Mouse (Mus musculus): ENCODE data around the gene Ubb.

The Ubb gene

DNA sequence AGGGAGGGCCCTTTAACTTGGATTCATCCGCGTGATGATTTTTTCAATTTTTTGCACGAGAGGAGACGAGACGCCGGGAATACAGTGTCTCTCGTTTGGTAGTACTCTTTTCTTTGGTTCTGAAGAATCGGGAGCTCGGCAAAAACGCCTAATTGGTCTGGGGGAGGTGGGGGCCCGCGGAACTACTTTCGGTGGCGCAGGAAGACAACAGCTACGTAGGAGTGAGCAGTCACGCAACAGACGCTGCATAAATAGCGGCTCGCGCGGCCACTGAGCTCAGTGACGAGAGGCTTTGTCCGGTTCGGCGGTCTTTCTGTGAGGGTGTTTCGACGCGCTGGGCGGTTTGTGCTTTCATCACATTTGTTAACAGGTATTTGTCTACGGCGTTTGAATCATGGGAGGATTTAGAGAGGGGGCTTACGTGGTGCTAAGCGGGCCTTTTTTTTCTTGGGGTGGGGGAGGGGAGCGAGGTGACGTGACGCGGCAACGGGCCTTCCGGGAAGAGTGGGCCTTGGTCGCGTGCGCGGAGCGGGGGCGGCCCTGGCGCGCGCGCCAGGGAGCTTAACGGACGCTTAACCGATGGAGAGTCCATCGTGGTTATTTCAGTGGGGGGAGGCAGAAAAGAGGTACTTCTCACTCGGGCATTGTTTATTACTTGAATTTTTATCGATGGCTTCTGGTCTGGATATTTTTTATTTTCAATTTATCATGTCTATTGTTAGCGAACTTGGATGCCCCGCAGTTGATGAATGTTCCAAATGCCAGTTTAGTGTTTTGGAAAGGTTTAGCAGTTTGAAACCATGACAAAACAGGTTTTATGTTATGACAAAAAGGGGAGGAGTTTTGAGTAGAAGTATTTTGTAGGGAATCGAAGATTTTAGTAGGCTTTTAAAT is 502 bp downstream of the Ubb start:
- in situ Hi-C loops (cut with MboI, MseI): no loop called here

DNA sequence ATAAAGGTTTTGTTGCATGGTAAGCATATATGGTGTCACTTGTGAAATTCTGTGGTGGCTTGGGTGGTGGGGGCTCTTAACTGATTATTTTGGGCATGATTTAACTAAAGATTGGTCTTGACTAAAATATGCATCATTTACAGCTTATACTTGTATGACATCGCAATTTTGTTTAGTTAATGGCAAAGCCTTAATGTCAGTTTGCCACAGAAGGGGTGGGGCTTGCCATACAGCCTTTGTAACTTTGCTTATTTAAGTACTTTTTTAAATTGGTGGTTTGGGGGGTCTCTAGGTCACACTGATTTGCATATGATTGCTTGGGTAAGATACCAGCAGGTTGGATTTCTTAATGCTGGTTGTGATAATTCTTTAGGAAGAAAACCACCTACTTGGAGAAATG is 2.2 kb downstream of the Ubb start:
- in situ Hi-C loops (cut with MboI, MseI): no loop called here

DNA sequence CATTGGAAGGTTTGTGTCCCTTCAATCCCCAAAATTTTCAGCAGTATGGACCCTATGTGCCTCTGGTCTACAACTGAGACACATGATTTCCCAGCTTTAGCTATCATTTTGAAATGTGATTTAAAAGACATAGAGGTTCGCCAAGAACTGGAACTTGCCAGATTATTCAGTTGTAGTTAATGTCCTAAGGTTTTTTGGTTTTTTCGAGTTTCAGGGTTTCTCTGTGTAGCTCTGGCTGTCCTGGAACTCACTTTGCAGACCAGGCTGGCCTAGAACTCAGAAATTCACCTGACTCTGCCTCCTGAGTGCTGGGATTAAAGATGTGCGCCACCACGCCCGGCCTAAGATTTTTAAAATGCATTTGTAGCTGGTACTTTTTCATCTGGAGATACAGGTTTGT is 2.7 kb downstream of the Ubb start:
- in situ Hi-C loops (cut with MboI, MseI): no loop called here

DNA sequence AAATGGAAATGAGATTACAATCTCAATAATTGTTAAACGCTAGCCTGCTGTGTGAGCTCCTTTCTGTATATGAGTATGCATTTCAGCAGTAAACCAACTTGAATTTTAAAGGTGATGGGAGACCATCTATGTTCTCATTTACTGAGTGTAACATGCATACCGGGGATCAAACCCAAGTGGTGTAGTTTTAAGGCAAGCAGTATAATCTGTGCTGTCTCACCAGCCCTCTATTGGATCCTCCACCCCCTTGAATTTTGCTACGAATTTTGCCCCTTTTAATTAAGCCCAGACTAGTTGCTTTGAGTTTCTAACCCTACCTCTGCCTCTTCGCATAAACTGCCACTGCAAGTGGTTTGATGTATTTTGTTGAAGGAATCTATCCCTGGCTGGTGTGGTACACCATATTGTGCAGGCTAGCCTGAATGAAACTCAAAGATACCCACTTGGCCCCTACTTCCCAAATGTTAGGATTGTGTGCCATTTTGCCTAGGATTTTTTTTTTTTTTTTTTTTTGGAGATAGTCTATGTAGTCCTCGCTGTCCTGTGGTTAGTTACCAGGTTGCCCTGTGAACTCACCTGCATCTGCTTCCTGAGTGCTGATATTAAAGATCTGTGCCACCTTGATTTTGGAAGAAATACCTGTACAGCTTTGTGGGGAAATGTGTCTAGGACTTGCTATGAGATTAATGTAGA is 3.3 kb downstream of the Ubb start:
- in situ Hi-C loops (cut with MboI, MseI): no loop called here

DNA sequence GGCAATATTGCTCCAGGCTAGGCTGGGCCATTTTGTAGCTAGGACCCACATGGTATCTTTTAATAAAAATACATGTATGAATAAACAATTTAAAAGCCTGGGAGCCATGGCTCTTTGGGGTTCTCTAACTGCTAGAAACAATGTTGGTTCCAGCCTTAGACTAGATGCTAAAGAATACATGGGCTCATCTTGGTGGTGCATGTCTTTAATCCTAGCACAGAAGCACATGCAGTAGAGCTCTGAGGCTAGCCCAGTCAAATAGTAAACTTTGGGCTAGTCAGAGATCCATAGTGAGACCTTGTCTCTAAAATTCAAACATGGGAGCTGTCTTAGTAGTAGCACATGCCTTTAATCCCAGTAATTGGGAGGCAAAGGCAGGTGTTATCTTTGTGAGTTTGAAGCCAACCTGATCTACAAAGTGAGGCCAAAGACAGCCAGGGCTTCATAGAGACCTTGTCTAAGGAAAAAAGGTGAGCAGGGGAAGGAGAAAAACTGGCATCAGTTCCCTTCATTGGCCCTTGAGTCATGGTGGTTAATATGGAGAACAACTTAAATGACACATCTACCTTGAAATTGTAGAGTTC is 4.1 kb downstream of the Ubb start:
- in situ Hi-C loops (cut with MboI, MseI): no loop called here

DNA sequence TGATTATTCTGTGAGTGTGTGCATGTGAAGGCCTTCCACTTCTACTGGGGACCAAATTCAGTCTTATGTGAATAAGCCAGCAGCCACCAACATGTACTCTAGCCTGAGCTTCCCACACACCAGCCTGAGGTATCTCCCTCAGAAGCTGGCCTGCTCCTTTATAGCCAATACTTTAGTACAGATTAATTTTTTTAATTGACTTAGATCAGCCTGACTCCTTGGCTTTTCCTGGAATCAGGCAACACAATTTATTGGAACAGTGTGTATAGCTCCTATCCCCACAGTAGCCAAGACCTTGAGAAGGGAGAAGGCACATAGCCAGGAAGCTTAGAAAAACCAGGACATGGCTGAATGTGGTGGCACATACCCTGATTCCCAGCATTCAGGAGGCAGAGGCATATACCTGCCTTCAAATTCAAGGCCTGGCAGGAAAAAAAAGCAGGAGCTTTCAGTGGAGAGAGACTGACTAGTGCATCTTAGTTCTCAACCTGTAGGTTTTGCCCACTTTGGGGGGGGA is 5.0 kb downstream of the Ubb start:
- in situ Hi-C loops (cut with MboI, MseI): no loop called here

DNA sequence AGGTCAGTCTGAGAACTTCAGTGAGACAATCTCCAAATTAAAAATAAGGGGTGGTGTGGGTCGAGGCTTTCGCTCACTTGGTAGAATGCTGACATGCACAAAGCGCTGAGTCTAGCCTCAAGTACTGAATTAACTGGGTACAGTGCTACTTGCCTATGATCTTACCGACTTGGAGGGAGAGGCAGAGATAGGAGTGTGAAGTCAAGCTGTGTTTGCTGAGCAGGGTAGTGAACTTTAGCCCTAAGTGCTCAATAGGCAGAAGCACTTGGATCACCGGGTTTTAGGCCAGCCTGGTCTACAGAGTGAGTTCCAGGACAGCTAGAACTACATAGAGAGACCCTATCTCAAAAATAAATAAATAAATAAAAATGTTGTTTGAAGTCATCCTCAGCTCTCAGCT is 6.2 kb downstream of the Ubb start:
- in situ Hi-C loops (cut with MboI, MseI): no loop called here

DNA sequence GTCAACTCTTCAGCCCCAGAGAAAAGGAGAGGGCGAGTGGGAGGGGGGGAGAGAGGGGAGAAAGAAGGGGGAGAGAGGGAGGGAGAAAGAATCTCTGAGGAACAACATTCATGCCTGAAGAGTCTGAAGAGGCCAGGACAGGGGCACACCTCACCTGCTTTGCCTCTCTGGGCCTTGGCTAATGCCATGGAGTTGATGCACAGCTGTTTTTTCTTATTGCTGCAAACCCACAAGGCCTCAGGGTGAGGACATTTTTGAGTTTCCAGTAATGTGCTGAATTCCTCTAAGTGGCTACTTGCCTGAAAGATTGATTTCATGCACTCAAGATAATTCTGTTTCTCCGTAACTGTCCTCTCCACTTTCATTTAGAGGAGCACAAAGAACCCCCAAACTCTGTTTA is 7.2 kb downstream of the Ubb start:
- in situ Hi-C loops (cut with MboI, MseI): no loop called here

DNA sequence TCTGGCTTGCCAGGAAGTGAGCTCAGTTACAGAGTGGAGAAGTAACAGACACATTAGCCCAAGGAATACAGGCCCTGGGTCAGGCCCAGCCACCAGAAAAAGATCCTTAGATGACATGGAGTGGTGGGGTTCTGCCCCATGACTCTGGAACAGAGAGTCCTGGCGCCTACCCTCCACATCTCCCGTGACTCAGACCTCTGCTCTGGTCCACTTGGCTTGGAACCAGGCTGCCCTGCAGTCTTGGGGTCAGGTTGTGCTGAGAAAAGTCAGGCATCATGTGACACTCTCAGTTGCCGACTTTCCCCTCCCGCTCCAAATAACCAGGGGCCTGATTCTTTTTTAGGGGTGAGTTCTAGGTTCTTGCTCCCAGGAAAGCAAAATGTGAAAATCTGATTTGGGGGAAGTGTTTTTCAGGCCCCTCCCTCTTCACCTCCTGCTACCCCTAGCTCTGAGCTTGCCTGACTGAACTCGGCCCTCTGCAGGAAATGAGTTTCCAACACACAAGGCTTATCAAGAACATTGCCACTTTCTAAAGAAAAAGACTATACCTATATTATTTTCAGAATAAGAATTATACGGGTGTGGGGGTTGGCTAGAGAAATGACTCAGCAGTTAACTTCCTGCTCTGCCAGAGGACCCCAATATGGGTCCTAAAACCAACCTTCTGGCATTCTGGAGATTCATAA is 8.1 kb downstream of the Ubb start:
- in situ Hi-C loops (cut with MboI, MseI): no loop called here

DNA sequence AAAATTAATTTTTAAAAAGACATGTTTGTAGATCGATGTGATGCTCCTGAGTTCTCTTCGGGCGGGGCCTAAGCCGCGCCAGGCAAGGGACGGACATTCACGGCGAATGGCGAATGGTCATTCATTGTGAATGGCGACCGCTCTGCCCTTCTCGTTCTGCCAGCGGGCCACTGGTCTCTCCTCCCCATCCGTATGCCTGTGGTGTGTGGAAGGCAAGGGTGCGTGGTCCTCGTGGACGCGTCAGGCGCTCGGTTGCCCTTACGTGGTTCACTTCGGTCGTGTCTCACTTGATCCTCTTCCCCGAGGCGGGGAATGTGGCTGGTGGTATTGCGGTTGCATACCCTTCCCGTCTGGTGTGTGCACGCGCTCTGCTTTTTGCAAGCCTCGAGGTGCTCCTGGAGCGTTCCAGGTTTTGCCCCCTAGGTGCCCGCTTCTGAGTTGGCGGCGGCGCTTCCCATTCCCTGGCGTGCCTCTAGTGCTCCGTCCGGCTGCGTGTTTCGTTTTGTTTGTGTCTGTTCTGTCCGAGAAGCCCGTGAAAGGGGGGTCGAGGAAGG is 9.6 kb downstream of the Ubb start:
- in situ Hi-C loops (cut with MboI, MseI): no loop called here

DNA sequence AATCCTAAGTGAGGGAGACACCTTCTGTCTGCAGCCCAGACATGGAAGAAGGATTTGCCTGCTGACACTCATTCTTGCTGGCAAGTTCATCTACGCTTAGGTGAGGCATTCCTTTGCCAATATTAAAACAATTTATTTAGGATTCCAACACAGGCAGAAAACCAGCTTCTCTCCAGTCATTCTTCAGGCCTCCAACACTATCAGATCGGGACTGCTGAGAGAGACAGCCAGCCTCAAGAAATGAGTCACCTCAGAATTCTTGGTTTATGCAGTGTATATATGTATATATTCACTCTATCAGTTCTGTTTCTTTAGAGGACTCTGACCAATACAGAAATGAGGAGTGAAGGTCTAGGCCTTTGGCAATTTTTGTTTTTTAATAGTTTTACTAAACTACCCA is 12.6 kb downstream of the Ubb start:
- in situ Hi-C loops (cut with MboI, MseI): no loop called here

DNA sequence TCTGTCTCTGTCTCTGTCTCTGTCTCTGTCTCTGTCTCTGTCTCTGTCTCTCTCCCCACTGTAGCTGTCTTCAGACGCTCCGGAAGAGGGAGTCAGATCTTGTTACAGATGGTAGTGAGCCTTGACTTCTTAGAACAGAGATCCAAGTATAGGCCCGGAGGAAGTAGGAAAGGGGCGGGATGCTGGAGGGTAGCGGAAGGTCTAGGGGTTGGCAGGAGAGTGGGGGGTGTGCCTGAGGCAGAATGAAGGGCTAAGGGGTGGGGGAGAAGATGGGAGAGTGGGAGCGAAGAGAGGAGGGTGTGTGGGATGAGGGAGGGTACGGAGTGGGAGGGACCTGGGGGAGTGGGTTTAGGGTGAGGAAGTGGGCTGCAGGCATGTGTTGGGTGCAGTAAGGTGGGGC is 14.8 kb downstream of the Ubb start:
- in situ Hi-C loops (cut with MboI, MseI): loop anchor here (5.0 kb wide), 1 partner anchor 37 kb away; no protein-coding TSS in a partner anchor

DNA sequence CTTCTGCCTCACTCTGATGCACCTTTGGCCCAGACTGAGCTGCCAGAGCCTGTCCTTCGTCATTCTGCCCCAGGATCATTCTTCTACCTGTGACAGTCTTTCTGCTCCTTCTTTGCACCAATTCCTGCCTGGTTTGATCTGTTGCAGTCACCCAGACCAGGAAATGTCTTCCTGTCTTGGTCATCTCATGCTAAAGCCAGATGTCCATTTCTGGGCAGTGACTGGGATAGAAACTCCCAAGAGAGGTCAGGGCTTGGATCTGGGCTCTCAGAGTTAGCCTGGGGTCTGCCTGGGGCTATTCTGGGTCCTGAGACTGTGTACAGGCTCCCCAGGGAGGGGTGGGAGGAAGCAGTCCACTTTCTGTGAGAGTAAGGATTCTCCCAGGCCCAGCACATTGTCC is 15.2 kb downstream of the Ubb start:
- in situ Hi-C loops (cut with MboI, MseI): loop anchor here (5.0 kb wide), 1 partner anchor 36 kb away; no protein-coding TSS in a partner anchor

DNA sequence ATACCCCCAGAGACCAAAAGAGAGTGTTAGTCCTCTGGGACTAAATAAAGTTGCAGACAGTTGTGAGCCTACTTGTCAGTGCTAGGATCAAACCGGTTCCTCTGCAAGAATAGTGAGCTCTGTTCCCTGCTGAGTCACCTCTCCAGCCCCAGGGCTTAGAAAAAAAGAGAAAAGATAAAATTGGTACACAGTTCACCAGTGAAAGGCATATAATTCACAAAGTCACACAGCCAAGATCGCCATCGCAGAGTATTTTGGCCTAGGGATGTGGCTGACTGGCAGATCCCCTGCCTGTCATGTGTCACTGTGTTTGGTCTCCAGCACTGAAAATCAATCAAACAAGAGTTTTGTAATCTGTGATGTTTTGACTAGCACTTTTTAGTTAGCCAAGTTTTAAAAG is 17.3 kb downstream of the Ubb start:
- in situ Hi-C loops (cut with MboI, MseI): loop anchor here (5.0 kb wide), 1 partner anchor 34 kb away; no protein-coding TSS in a partner anchor

DNA sequence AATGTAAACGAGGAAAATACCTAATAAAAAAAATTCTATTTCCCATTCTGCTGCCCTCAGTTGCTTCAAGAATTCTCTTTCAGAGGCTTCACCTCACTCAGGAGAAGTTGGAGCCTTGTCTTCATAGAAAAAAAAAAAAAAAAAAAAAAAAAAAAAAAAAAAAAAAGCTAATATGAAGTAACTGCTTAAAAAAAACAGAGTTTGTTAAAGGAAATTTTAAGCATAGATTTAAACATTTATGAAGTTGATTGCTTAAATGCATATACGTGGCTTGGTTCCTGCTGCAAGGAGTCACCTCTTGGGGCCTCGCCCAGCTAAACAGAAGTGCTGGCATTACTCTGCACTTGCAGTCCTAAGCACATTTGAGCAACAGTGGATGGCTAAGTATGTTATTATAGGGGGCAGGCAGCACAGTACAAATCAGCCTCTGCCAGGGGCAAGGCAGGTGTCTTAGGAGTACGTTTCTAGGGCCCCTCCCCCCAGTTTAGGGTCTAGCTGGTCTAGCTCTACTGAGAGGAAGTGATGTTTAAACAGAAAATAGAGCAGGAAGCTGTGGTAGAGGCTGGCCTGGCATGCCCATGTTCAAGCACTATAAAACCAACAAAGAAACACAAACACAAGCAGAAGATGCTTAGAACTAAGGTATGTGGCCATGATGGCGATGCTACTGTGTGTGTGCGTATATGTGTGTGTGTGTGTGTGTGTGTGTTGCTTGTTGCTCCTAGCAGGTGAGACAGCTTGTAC is 23.2 kb downstream of the Ubb start, which contains the start of gene Trpv2:
Gene Trpv2 (plus strand): TSS at position 528 of the 744 bp plus-strand sequence.
- in situ Hi-C loops (cut with MboI, MseI): no loop called here

DNA sequence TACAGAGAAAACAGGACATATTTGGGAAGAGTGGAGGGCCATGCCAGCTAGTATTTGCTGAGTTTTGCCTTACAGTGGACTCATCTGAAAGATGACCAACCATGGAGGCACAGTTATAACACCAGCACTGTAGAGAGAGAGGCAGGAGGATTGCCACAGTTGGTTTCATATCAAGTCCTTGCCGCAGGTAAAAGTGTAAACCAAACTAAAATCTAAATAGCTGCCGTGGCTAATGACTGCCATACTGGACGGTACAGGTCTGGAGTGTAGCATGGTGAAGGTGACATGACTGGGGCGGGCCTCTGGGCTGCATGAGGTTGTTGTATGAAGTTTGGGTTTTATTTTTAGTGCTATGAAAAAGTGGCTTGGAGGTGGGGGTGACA is 23.7 kb downstream of the Ubb start:
- in situ Hi-C loops (cut with MboI, MseI): no loop called here

DNA sequence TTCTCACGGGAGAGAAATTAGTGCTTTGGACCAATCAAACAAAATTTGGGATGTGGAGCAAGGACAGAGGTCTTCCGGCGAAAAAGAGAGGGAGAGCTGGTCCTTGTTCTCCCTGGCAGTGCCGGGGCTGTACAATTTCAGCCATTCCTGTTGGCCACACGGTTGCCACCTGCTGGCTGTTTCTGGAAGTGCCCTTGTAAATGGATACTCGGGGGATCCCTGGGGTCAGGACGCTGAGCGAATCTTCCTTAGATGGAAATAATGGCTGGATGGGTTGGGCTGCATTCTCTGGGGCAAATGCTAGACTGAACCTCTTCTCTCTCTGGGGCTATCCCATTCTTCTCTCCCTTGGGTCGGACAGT is 24.3 kb downstream of the Ubb start:
- in situ Hi-C loops (cut with MboI, MseI): no loop called here

DNA sequence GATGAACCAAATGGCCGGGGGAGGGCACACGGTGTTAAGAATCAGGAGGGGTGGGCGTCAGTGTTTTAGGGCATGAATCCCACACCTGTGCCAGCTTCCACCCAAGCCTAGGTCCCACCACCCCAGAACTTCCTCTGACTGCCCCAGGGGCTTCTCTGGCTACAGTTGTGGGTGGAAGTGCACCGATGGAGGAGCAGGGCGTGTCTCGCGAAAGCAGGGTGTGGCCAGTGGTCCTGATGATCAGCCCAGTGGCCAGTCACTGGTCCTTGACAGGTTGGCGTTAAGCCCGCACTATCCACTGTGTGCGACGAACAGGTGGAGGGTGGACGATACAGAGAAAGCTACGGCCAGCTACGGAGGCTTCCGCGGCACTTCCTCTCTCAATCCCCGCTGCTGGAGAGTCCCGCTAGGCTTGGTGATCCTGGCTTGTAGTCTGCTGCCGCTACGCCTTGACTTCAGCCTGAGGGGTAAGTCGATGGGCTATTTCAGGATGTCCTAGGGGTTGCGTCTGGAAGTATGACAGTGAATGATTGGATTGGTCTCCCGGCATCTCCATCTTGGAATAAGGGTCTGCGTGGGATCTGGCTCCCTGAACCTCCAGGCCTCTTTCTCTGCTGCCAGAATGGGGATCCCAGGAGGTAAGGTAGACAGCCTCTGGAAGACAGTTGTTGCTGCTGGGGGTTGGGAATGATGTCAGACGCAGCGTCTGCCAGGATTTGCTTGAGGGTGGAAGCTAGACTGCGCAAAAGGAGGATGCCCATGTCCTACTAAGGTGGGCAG is 24.9 kb downstream of the Ubb start:
- in situ Hi-C loops (cut with MboI, MseI): no loop called here

DNA sequence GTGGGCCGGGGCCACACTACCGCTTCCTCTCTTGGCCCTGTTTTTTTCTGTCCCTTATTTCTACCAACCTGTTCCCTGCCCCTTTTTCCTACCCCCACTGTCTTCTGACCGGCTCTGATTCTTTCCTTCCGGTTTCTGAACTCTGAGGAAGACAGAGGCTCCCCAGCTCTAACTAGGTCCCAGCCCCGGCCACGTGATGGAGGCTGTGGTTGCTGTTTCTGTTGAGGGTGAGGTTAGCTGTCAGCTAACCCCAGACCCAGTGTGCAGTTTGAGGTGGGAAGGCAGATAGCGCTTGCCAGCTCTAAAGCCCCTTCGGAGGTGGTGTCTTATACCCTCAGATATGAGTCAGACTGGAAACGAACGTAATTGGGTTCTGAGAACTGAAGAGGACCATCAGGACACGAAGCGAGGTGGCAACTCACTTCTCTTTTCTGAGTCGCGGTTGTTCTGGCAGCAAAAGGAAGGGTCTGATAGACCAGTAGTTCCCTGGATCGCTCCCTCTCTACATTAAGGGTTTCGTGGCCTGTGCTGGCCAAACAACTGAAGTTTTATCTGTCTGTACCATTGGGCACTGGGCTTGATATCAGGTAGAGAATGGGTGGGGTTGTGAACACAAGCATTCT is 25.7 kb downstream of the Ubb start:
- in situ Hi-C loops (cut with MboI, MseI): no loop called here

DNA sequence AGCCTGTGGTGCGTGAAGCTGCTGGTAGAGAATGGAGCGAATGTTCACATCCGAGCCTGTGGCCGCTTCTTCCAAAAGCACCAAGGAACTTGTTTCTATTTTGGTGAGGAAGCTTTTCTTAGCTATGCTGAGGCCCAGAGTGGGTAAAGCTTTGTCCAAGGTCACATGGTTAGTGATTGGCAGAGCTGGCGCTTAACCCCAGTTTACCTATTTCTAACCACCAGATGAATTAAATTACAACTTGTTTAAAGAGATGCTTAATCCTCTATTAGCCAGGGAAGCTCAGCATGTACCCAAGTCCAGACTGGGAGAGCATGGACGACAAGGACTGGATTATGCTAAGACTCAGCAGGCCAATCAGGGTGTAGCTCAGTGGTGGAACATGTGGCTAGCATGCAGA is 32.1 kb downstream of the Ubb start:
- in situ Hi-C loops (cut with MboI, MseI): no loop called here

All from T-helper 2 cell (primary cell).